Mouse (Mus musculus) kidney, postnatal 10 days (tissue): Measurements from ENCODE around the gene Oprm1.
A peak's percentile ranks its signal among the peaks of the same experiment; 100 is the strongest.

Experiments used
- DNase-seq: peaks from one replicate; pipeline ENCODE4 v3.0.0; 2021; ENCODE audit warnings: mixed read lengths

Oprm1 gene

GRCm38 (mm10) chr10:6895796-6896195 lies 137.5 kb downstream of the Oprm1 start:
- DNase-seq: no peak

- DNase-seq: no peak
Observed at GRCm38 (mm10) chr10:6896659-6897303, 138.5 kb downstream of the Oprm1 start.

DNA sequence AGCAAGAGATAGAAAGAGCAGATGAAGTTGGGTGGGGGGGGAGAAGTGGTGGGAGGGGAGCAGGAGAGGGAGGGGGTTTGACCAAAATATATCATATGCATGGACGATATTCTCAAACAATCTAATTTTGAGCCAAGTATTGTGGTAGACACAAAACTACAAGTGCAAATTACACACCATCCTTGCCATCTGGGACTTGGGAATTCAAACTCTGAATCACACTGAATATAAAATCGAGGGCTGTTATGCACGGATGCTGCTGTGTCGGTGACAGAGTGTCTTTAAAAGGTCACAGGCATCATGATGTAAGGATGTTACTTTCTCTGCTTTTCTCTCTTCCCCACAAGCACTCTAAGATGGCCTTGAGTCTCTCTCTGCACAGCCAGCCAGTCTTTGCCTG lies 141.8 kb downstream of the Oprm1 start:
- DNase-seq: no peak

DNA sequence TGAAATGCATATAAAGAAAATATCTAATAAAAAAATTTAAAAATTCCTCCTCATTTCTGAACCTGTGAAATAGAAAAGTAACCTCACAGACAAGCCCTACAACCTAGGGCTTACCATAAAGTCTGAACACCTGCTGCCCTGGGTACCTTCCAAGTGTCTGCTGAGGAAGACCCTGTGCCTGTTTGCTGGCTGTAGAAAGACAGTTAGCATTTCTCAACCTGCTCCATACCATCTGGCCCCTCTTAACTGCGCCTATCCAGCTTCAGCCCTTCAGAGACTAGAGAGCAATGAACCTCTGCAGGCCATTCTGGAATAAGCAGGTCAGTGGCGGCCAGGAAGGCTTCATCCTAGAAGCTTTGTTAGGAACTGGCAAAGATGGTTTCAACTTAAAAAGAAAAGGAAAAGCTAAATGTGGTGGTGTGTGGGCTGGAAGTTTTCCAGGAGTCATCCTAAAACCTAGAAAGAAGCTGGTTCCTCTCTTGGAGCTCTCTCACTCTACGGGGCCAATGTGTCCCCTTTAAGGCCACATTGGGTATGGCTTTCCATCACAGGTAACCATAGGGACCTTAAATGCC lies 143.6 kb downstream of the Oprm1 start:
- no peak for DNase-seq

DNA sequence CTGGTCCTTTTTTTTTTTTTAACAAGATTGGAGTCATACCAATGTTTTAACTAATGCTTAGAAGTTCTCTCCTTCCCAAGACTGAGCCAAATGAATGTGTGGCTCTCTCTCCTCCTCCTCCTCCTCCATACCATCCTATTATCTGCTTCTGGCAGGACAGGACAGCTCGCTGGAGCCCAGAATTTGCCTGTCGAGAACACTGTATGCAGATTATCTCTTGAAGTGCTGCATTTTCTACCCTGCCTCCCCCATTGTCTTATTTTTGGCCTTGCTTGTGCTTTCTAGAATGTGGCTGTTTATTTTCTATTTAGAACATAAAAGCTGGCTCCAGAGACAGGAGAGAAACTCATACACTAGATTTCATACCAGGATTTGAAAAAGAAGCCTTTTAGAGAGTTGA lies 151.5 kb downstream of the Oprm1 start:
- no peak for DNase-seq

DNA sequence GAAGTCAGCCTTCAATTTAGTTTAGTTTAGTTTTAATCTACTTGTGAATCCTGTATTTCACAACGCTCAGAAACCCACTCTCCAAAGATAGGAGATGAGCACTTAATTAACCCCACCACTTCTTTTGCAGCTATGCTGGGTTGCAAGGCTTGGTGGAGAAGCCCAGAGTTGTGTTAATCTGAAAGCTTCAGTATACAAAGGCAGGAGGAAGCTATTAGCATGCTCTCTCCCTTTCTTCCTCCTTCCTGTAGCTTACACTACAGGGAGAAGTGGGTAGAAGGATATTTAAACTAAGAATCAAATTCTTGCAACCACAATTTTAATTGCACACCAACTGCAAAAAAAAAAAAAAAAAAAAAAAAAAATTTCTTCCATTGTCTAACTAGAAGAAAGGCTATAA lies 157.7 kb downstream of the Oprm1 start:
- DNase-seq: no peak

- peak; percentile 64 for DNase-seq
Observed at GRCm38 (mm10) chr10:6916545-6917257, 158.4 kb downstream of the Oprm1 start.

DNA sequence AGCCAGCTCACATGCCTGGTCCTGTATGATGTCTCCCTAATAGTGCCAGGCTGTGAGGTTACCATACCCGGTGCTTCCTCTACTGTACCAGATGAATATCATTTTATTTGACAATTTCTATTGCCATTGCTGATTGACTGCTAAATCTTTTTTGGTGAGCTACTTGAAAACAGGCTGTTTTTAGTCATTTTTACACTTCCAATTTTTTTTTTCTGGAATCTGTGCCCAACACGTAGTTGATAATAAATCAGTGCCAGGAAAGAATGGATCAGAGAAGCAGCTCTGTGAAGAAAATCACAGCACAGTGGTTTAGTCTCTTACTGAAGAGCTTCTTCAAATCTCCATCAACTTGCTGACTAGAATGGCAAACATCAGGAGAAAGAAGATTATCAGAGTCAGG lies 168.4 kb downstream of the Oprm1 start:
- DNase-seq: no peak

GRCm38 (mm10) chr10:6927600-6928223 lies 169.4 kb downstream of the Oprm1 start:
- DNase-seq: no peak

- no peak for DNase-seq
Observed at GRCm38 (mm10) chr10:6928905-6929304, 170.6 kb downstream of the Oprm1 start.

DNA sequence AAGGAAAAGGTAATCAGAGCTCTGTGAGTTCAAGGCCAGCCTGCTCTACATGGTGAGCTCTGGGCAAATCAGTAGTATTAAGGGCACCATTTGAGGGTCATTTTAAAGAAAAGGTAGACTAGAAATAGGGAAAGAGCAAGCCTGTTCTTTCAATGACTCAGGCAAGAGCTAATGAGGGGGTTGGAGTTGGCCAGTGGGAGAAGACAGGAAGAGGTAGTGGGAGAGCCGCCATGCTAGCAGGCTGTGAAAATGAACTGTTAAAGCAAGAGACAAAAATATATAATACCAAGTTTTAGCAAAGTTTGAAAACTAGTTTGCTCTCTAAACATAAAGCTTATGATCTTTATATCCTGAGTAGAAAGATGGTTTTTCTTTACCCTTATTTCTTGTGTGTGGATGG lies 172.1 kb downstream of the Oprm1 start:
- DNase-seq: no peak

GRCm38 (mm10) chr10:6930889-6931288 lies 172.6 kb downstream of the Oprm1 start:
- no peak for DNase-seq

- DNase-seq: no peak
Observed at GRCm38 (mm10) chr10:6934776-6935175, 176.5 kb downstream of the Oprm1 start.

DNA sequence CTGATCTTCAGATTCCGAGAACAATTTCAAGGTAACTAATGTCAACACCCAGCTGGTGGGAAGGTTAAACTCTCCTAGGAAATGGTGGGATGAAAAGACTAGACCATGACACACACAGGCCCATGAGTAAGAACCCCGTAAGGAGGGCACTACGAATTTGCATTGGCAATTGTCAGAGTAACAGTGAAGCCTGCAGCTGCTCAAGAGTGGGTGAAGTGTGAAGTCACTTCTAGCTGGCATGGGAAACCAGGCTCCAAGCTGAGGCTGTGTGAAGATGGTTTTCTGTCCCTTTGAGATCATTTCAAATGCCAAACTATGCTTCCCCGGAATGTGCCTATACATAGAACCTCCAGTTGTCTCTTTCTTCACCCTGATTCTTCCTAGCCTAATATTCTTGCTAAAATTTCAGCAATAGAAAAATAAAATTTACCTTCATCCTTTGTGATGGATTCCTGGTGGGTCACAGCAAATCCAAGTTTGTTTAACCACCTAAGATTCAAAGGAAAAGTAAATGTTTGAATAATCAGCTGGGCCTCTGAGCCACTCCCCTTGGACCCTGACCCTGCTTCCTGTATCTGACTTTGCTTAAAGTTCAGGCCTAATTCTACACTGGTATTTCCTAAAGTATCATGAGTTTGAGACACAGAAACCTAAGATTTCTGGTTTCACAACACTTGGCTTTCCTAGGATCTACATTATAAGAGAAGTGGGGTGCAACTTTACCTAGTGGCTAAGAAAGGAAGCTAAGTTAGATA lies 178.5 kb downstream of the Oprm1 start:
- DNase-seq: no peak

- no peak for DNase-seq
Observed at GRCm38 (mm10) chr10:6953115-6953514, 194.8 kb downstream of the Oprm1 start.

- DNase-seq: no peak
Observed at GRCm38 (mm10) chr10:6954533-6954932, 196.2 kb downstream of the Oprm1 start.

GRCm38 (mm10) chr10:6956357-6956756 lies 198.1 kb downstream of the Oprm1 start:
- no peak for DNase-seq

DNA sequence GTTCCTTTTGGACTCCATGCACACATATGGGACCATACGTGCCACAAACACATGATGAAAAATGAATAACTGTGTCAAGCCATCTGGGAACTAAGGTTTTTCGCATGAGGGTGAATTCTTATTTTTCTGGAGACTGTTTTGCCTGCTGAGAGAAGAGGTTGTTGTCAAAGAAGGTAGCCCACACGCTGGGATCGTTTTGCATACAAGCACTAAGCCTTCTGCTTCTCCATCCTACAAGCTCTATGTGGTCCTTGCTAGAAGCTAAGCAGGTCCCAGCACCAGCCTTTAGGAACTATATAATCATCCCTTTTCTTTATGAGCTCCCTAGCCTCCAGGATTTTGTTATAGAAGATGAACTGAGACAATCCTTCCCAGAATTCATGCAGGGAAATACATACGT lies 200.5 kb downstream of the Oprm1 start:
- no peak for DNase-seq

DNA sequence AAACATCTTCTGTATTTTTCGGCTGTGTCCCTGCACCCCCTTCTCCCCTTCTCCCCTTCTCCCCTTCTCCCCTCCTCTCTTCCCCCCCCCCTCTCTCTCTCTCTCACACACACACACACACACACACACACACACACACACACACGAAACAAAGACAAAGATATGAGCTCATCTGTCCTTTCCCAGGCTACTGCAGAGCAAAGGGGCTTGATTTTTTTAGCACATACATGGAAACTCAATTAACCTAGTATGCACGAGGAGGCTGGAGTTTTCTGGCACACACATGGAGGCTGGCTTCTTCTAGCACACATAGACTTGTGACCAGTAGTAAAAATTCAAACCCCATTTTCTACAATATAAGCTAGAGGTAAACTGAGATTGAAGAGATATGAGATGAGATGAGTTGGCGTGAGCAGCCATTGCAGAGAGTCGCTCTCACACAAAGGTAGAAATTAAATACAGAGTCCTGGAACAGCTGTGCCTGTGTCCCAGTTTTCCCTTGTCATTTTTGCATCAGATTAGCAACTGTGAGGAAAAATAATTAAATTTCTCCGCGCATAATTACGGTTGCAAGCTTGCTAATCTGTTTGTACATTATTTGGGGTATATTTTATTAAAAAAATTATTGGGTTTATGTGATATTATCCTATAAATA lies 209.4 kb downstream of the Oprm1 start:
- DNase-seq: no peak

- no peak for DNase-seq
Observed at GRCm38 (mm10) chr10:6968334-6968733, 210.0 kb downstream of the Oprm1 start.

- DNase-seq: no peak
Observed at GRCm38 (mm10) chr10:6977843-6978242, 219.5 kb downstream of the Oprm1 start.

GRCm38 (mm10) chr10:6978733-6979132 lies 220.4 kb downstream of the Oprm1 start:
- no peak for DNase-seq

DNA sequence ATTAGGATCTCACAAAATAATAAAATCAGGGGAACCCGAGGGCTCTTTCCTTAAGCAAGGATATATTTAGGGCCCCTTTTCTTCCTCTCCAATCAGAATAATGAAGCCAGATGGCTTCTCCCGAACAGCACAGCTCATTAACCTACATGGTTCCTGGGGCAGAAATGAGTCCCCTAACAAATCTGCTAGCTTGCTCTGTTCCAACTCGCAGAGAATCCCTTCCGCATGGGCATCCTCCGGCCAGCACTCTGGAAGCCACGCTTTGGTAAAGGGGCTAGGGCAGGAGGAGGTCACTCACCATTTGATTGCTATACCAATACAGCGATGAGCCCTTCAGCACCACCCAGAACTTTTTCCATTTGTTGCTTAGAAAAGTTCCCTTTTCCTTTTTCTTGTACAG lies 220.9 kb downstream of the Oprm1 start:
- DNase-seq: no peak
